Mouse (Mus musculus) bone marrow macrophage, adult 2 months (primary cell): Measurements from ENCODE around the gene A830018L16Rik. TPM values are rescaled to one million over a fixed set of nuclear protein-coding genes. Genes with fewer than 3 reads are reported as not detected.

Experiments used
- H3K27ac ChIP-seq: 2 replicates; pipeline ENCODE4 v1.5.1; 2012; ENCODE audit warnings: low read depth, low read length; ENCODE audit not compliant: insufficient read depth
- H3K4me1 ChIP-seq: 2 replicates; pipeline ENCODE4 v1.6.1; 2012; ENCODE audit warnings: low read length; ENCODE audit not compliant: control insufficient read depth, insufficient read depth
- H3K4me3 ChIP-seq: 2 replicates; pipeline ENCODE4 v1.5.1; 2012; ENCODE audit warnings: mild to moderate bottlenecking, low read length, moderate library complexity; ENCODE audit not compliant: insufficient read depth
- CTCF ChIP-seq: IDR thresholded peaks from 2 replicates; pipeline ENCODE4 v1.5.1; 2012; ENCODE audit warnings: low read depth, mild to moderate bottlenecking, low read length, moderate library complexity
- POLR2A ChIP-seq: IDR thresholded peaks from 2 replicates; pipeline ENCODE4 v1.6.1; 2012; ENCODE audit warnings: mild to moderate bottlenecking, low read depth, low read length, borderline replicate concordance
- polyA plus RNA-seq: library from polyadenylated mRNA; stranded (reverse); fragments of >200 nt; gene quantifications from 2 replicates; pipeline ENCODE4 v1.2.4, GENCODE M21; 2012; ENCODE audit not compliant: missing spikeins, insufficient read depth, insufficient read length

Gene A830018L16Rik
- not detected in 2 replicates for polyA plus RNA-seq

DNA sequence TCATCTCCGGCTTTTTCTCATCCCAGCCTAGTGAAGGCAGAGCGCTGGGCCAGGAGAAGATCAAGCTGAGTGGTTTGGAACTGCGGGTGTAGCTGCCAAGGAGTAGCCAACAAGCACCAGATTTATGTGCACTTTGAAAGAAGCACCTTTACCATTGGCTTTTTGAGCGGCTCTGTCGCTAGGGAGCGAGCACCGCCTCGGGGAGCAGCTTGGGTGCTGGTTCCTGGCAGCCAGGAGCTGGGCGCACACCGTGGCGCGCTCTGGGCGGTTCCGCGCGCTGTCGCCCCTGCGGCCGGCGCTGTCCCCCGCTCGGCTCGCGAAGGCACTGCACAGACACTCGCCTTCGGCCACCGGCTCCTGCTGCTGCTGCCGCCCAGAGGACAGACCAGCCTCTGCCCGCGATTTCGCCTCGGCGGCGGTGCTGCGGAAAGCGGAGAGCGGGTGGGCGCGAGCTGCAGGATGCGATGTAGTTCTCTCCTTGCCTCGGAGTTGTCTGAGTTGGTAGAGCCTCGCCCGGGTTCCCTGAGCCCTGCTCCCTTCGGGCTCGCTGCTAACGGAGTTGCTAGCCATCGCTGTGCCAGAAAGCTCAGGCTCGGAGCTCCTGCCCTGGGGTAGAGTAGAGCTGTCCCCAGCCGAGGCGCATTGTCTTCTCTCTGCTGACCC is at the start of gene A830018L16Rik:
TSS of gene A830018L16Rik (plus strand) at position 212 of the 663 bp plus-strand sequence.
- Histone ChIP-seq H3K4me1 (no peaks in the 10 kb centered on the region), H3K27ac (no peak within 1 kb of the TSS), H3K4me3 (no peak within 1 kb of the TSS)
- TF ChIP-seq POLR2A: no peak
- no peak for TF ChIP-seq CTCF

DNA sequence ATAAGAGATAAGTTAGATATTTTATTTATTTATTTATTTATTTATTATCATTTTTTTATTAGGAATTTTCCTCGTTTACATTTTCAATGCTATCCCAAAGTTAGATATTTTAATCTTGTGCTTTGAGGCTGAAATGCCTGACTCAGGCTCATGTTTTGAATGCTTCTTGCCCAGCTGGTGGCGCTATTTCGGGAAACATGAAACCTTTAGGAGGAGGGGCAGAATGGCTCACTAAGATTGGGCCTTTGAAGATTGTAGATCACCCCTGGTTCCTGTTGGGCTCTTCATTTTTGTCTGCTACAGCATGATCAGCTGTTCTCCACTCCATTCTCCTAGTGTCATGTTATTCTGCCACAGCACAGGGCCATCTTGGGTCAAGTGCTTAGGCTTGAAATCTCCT is 28.1 kb upstream of the A830018L16Rik start:
- no peak overlapping the region for H3K4me3 ChIP-seq
- no peak for TF ChIP-seq CTCF
- no peak for TF ChIP-seq POLR2A
- H3K4me1 ChIP-seq: no peaks in the 10 kb centered on the region
- no peak overlapping the region for H3K27ac ChIP-seq

DNA sequence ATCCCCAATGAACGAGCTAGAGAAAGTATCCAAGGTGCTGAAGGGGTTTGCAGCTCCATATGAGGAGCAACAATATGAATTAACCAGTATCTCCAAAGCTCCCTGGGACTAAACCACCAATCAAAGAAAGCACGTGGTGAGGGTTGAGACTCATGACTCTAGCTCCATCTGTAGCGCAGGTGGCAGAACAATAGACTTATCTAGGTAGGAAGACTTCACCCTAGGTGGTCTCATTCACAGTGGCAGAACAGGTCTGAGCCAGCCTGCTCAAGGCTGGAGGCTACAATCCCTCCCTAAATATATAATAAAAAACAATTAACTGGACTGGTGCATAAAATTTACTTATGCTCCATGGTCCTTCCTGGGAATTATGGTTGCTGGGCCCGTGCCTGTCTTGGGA is 18.5 kb upstream of the A830018L16Rik start:
- H3K27ac ChIP-seq: no peak overlapping the region
- H3K4me3 ChIP-seq: no peak overlapping the region
- TF ChIP-seq CTCF (no peak), POLR2A (no peak)
- H3K4me1 ChIP-seq: no peaks in the 10 kb centered on the region

DNA sequence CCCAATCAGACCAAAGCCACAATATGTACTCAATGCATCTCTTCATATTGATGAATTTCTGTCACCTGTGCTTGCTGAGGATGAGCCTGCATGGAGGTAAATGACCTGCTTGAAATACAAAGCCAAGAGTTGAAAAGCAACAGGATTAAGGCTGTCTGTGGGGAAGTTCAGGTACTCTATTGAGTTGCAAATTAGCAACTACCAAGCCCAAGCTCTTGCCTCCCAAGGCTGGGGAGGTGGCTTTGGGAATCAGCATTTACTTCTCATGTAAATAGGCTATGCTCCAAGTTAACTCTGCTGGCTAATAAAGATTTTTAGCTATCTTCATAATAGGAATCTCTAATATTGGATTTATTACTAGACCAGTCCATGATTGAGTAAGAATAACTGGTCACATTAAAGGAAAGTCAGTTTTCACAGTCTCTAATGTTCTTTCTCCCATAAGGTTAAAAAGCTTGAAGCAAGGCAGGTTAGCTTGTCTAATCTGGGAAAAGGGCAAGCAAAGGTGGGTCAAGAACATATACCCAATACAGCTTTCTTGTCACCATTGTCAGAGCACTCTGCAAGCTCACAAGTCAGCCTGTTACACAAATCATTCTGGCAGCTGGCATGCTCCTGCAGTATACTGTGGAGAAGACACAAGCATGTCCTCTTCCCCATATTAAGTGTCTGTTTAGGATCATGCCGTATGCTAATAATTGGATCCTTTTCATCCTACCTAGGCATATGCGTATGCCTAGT is 17.7 kb upstream of the A830018L16Rik start:
- Histone ChIP-seq H3K4me3 (no peak overlapping the region), H3K27ac (no peak overlapping the region), H3K4me1 (no peaks in the 10 kb centered on the region)
- TF ChIP-seq CTCF: no peak
- no peak for TF ChIP-seq POLR2A

DNA sequence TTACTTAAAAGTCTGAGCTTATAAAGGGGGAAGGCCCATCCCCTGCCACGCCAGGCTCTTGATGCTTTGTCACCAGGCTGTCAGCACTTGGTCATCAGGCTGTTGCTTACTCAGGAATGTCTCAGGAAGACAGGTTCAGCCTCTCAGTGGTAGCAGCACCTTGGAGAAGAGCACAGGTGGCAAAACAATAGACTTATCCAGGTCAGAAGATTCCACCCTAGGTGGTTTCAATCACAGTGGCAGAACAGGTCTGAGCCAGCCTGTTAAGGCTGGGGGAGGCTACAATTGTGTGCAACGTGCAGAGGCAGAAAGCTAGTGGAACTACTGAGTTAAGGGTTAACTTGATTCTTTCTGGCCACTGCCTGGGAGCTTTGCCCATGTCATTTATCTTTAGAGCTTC is 12.7 kb upstream of the A830018L16Rik start:
- no peak for TF ChIP-seq POLR2A
- TF ChIP-seq CTCF: no peak
- Histone ChIP-seq H3K4me1 (no peaks in the 10 kb centered on the region), H3K4me3 (no peak overlapping the region), H3K27ac (no peak overlapping the region)

DNA sequence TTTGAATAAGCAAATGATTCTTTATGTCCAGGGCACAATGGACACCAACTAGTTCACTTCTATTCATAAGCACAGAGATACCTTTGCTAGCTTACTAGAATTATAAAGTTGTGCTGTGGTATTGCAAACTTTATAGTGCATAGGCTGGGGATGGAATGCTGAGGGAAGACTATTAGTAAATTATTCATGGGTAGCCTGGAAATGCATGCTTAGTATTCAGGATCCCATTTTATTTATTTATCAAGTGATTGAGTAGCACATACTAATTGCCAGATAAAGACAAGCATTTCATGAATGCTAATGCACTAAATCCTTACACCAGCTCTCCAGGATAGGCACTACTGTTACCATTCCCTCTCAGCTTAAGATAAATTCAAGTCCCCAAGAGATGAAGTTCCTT is 8.4 kb upstream of the A830018L16Rik start:
- Histone ChIP-seq H3K4me3 (no peak overlapping the region), H3K27ac (no peak overlapping the region), H3K4me1 (no peaks in the 10 kb centered on the region)
- TF ChIP-seq POLR2A (no peak), CTCF (no peak)

DNA sequence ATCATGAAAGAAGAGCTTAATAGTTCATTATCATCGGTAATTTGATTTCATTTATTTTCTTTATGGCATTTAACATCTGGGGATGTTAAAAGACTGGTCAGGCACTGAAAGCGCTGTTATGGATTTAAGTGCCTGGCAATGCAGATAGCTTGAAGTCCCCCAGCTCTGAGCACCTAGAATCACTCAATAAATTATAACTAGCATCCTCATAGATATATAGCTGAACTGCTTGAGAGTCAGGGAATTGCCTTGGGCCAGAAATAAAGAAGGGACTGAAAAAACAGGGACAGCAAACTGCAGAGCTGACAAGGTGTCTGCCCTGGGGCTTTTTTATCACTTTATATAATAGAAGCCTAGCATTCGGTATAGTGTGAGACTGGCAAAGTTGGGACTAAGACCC is 7.9 kb upstream of the A830018L16Rik start:
- TF ChIP-seq POLR2A (no peak), CTCF (no peak)

DNA sequence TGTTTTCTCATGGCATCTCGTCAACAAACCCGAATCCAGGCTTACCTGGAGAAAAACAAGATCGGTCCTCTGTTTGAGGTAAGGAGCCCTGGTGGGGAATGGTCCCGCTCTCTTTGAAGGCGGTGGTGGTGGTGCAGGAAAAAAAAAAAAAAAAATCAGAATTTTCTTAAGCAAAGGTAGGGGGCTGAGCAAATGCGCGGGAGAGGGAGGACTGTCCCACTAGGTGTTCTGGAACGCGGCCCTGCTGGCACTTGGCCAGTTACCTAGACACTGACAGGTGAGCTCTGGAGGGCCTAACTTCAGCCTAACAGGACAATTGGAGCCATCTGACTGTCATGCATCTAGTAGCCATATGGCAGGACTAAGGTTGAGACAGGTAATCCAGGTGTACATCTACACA is 655 bp downstream of the A830018L16Rik start:
- TF ChIP-seq CTCF (no peak), POLR2A (no peak)
- Histone ChIP-seq H3K27ac (no peak overlapping the region), H3K4me3 (no peak overlapping the region), H3K4me1 (no peaks in the 10 kb centered on the region)

More for the DNA sequence above, 7.9 kb upstream of the A830018L16Rik start:
- H3K27ac ChIP-seq: no peak overlapping the region
- H3K4me1 ChIP-seq: no peaks in the 10 kb centered on the region
- H3K4me3 ChIP-seq: no peak overlapping the region

DNA sequence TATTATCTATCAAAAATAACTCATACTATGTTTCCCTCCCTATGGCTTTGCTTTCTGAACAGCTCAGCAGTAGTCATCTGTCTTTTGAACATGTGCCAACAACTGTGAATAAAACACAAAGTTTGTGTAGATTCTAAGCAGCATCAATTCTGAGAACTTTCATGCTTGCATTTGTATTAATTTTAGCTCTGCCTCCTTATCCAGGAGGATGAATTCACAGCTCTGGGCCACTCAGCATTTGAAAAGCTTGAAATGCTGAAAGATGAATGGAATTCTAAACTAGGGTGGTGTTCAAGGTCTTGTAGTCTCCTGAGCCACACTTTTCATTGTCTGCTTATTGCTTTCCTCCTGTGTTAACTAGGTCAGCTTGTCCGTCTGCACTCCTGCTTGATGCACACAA is 13.4 kb downstream of the A830018L16Rik start:
- no peak for TF ChIP-seq CTCF
- TF ChIP-seq POLR2A: no peak
- H3K27ac ChIP-seq: no peak overlapping the region
- no peaks in the 10 kb centered on the region for H3K4me1 ChIP-seq
- H3K4me3 ChIP-seq: no peak overlapping the region

DNA sequence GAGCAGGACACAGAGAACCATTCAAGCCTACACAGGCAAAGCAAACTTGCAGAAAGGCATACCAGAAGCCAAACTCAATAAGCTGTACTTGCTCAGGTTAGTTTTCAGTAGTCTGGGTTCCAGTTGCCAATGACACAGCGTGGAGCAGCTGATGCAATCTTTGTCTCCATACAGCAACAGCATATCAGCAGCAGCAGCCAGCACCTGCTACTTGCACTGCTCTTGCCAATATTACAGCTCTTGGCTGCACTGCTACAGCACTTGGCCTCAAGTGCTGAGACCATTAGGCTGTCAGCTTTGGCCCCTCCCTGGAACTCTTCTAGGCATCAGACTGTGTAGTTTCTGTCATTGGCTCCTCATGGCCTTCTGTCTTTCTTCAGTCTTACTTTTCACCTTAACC is 44.4 kb downstream of the A830018L16Rik start:
- Histone ChIP-seq H3K4me3 (no peak overlapping the region), H3K4me1 (no peaks in the 10 kb centered on the region), H3K27ac (no peak overlapping the region)
- no peak for TF ChIP-seq POLR2A
- TF ChIP-seq CTCF: no peak
